Mouse (Mus musculus) splenic B cell, adult 2 months (primary cell): ENCODE results near the gene Gm6121.
"Not testable (repeated sequence)": the region's sequence is repeated elsewhere in the genome, so short reads cannot be mapped to it uniquely, and the experiment has no call there.

Experiments used
- DNase-seq: peaks from one replicate; pipeline ENCODE4 v3.0.0-alpha.2; 2011; ENCODE audit warnings: low read depth, low spot score
- H3K27me3 ChIP-seq: 2 replicates; pipeline ENCODE4 v1.6.1; 2012; ENCODE audit warnings: mild to moderate bottlenecking, low read length, moderate library complexity, mixed read lengths; ENCODE audit not compliant: control insufficient read depth, poor library complexity, insufficient read depth, severe bottlenecking
- H3K36me3 ChIP-seq: 2 replicates; pipeline ENCODE4 v1.6.1; 2012; ENCODE audit warnings: mild to moderate bottlenecking, low read length, moderate library complexity, mixed read lengths; ENCODE audit not compliant: control insufficient read depth, poor library complexity, insufficient read depth, severe bottlenecking

Gene Gm6121

DNA sequence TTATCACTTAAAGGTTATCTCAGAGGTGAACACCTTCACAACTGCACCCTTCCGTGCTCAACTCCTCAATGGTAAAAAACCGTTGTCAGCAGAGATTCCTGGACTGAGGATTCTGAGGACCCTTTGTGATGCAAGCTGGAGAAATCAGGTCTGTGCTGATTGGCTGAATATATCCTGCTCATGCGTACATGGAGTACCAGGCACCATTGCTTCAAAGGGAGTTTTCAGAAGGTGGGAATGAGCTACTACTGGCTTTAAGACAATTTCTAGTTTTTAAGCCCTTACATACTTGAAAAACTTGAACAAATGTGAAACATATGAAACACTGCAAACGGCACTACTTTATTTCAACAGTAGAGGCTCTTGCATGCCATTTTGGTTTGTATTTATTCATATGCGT is at the start of gene Gm6121:
Gene Gm6121, minus strand, starts transcription at position 101 of the 400 bp plus-strand sequence.
- not testable (repeated sequence) for DNase-seq, H3K27me3 ChIP-seq

More for the DNA sequence above, at the start of gene Gm6121:
- not testable (repeated sequence) for H3K36me3 ChIP-seq
